Mouse (Mus musculus) neural tube, embryonic 14.5 days (tissue): ENCODE data around the gene Gm4778. TPM values are rescaled to one million over a fixed set of nuclear protein-coding genes. Genes with fewer than 3 reads are reported as not detected.

Experiments
- polyA plus RNA-seq: library from polyadenylated mRNA; unstranded; fragments of >200 nt; fragmentation: Nextera tagmentation; extraction: Ambion mirVana; gene quantifications from 2 replicates; pipeline ENCODE4 v1.2.1, GENCODE M21; 2014

Gm4778 gene
- polyA plus RNA-seq, 1 experiment from 2014 or later, result not detected

Other genes with a start within 250 kb of the Gm4778 start
- not detected in 2 replicates for gene Gm9125, start 209.2 kb upstream of the Gm4778 start, polyA plus RNA-seq
- not detected in 2 replicates for gene Gm10697, start 191.4 kb upstream of the Gm4778 start, polyA plus RNA-seq
- gene Gm10696, start 85.8 kb upstream of the Gm4778 start, polyA plus RNA-seq, result not detected in 2 replicates
- not detected in 2 replicates for gene Gm5286, start 67.3 kb upstream of the Gm4778 start, polyA plus RNA-seq
- gene Them4, start 46.1 kb downstream of the Gm4778 start, polyA plus RNA-seq, result 63.3 and 68.8 TPM in 2 replicates
- 0.22 TPM in 1 of 2 replicates, not detected in the other for gene Them5, start 78.1 kb downstream of the Gm4778 start, polyA plus RNA-seq
- 3.9 and 4.3 TPM in 2 replicates for gene C2cd4d, start 98.4 kb downstream of the Gm4778 start, polyA plus RNA-seq
- 0.24 and 0.49 TPM in 2 replicates for gene Rorc, start 108.8 kb downstream of the Gm4778 start, polyA plus RNA-seq
- gene Lingo4, start 134.5 kb downstream of the Gm4778 start, polyA plus RNA-seq, result 1.3 and 1.4 TPM in 2 replicates
- gene Tdrkh, start 149.2 kb downstream of the Gm4778 start, polyA plus RNA-seq, result 51.5 and 52.5 TPM in 2 replicates
- gene Mrpl9, start 179.3 kb downstream of the Gm4778 start, polyA plus RNA-seq, result 59.5 and 64.1 TPM in 2 replicates
- 0.76 and 1.7 TPM in 2 replicates for gene Oaz3, start 179.9 kb downstream of the Gm4778 start, polyA plus RNA-seq
- 232 and 319 TPM in 2 replicates for gene Celf3, start 214.3 kb downstream of the Gm4778 start, polyA plus RNA-seq
- 14.6 and 17.5 TPM in 2 replicates for gene Riiad1, start 216.3 kb downstream of the Gm4778 start, polyA plus RNA-seq